Mouse (Mus musculus): ENCODE measurements around the gene 2200002D01Rik. TPM values are rescaled to one million over a fixed set of nuclear protein-coding genes. Genes with fewer than 3 reads are reported as not detected.
"Not testable (repeated sequence)": the region's sequence is repeated elsewhere in the genome, so short reads cannot be mapped to it uniquely, and the experiment has no call there.

2200002D01Rik gene
- total RNA-seq, 2 experiments from 2014 or later: not detected

DNA sequence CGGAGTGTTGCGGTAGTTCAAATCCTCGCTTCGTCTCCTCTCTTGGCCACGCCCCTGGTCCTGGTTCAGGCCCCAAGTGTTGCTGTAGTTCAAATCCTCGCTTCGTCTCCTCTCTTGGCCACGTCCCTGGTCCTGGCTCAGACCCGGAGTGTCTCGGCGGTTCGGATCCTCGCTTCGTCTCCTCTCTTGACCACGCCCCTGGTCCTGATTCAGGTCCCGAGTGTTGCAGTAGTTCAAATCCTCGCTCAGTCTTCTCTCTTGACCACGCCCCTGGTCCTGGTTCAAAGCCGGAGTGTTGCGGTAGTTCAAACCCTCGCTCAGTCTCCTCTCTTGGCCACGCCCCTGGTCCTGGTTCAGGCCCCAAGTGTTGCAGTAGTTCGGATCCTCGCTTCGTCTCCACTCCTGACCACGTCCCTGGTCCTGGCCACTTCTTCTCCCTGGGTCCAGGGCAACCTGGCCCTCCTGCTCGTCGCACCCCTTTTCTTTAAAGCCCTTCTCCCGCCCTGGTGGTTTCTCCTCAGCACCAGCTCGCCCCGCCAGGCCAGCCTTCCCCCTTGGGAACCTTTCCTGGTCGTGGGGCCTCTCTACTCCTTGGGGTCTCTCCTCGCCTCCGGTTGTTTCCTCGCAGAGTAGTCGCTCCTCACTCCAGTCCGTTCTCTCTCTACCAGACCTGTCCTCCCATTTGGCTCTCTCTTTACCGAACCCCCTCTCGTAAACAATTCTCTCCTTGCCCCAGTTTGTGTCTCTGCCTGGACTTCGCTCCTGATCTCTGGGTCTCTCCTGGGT is 35.3 kb downstream of the 2200002D01Rik start:
- intact Hi-C loops (cut with DNase I): not testable (repeated sequence)

GRCm38 (mm10) chr7:29212199-29212765 is 36.0 kb downstream of the 2200002D01Rik start:
- no peak for DNase-seq (ENCODE audit: low spot score in 2 of 2)
- intact Hi-C loops (cut with DNase I): no loop called here

More for the DNA sequence above, 35.3 kb downstream of the 2200002D01Rik start:
- not testable (repeated sequence) for DNase-seq (ENCODE audit: low spot score in 2 of 2)

- DNase-seq (ENCODE audit: low spot score in 2 of 2): peak in 1 of 2 experiments; percentile 40
- intact Hi-C loops (cut with DNase I): no loop called here
These were observed 36.7 kb downstream of the 2200002D01Rik start for GRCm38 (mm10) chr7:29211415-29212198.

DNA sequence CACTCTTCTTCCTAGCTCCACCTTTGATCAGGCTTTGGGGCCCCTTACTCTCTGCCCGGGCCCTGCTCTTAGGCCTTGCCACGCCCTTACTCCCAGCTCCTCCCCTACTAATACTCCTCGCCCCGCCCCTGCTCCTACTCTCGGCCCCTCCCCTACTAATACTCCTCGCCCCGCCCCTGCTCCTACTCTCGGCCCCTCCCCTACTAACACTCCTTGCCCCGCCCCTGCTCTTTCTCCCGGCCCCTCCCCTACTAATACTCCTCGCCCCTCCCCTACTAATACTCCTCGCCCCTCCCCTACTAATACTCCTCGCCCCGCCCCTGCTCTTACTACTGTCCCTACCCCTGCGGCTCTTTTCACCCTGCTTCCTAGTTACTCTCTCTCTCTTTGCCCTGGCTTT is 37.3 kb downstream of the 2200002D01Rik start:
- intact Hi-C loops (cut with DNase I); DNase-seq (ENCODE audit: low spot score in 2 of 2): not testable (repeated sequence)

GRCm38 (mm10) chr7:29202577-29202976 is 45.7 kb downstream of the 2200002D01Rik start:
- DNase-seq (ENCODE audit: low spot score in 2 of 2): no peak
- intact Hi-C loops (cut with DNase I): no loop called here

Other genes starting within 250 kb of the 2200002D01Rik start
- gene Ryr1, start 123.3 kb downstream of the 2200002D01Rik start, total RNA-seq (2021): 10 to 100 TPM in 1 of 2 experiments, 1 to 10 TPM in 1; 4.9 to 11.0 TPM
- gene Rasgrp4, start 113.6 kb downstream of the 2200002D01Rik start, total RNA-seq (2021): 1 to 10 TPM in 1 of 2 experiments, under 1 TPM in 1; 0.89 to 2.5 TPM
- 10 to 100 TPM; 35.3 to 40.3 TPM for gene Fam98c, start 92.2 kb downstream of the 2200002D01Rik start, total RNA-seq (2021)
- 1 to 10 TPM in 1 of 2 experiments, under 1 TPM in 1; 0.88 to 1.4 TPM for gene Ggn, start 78.3 kb downstream of the 2200002D01Rik start, total RNA-seq (2021)
- 10 to 100 TPM; 41.8 to 62.4 TPM for gene Spred3, start 78.1 kb downstream of the 2200002D01Rik start, total RNA-seq (2021)
- 100 to 1,000 TPM; 126 to 136 TPM for gene Psmd8, start 67.8 kb downstream of the 2200002D01Rik start, total RNA-seq (2021)
- under 1 TPM; 0.52 to 0.75 TPM for gene Catsperg1, start 34.4 kb downstream of the 2200002D01Rik start, total RNA-seq (2021)
- gene Kcnk6, start 16.0 kb downstream of the 2200002D01Rik start, total RNA-seq (2021): 1 to 10 TPM; 2.4 to 4.1 TPM
- gene Yif1b, start 10.1 kb downstream of the 2200002D01Rik start, total RNA-seq (2021): 10 to 100 TPM; 48.6 to 54.6 TPM
- 10 to 100 TPM; 23.5 to 26.2 TPM for gene Spint2, start 33.4 kb upstream of the 2200002D01Rik start, total RNA-seq (2021)
- 10 to 100 TPM; 15.9 to 24.7 TPM for gene Ppp1r14a, start 40.8 kb upstream of the 2200002D01Rik start, total RNA-seq (2021)
- 100 to 1,000 TPM in 1 of 2 experiments, 10 to 100 TPM in 1; 86.6 to 117 TPM for gene Dpf1, start 55.5 kb upstream of the 2200002D01Rik start, total RNA-seq (2021)